Mouse (Mus musculus) left cerebral cortex, adult 9 months (tissue): ENCODE data around the gene Ndnf.
A peak's percentile ranks its signal among the peaks of the same experiment; 100 is the strongest.

Experiments
- DNase-seq, 2 experiments: peaks; one replicate each; pipeline ENCODE4 v3.0.0; 2022; ENCODE audit warnings: low spot score in 2 of 2

Gene Ndnf

DNA sequence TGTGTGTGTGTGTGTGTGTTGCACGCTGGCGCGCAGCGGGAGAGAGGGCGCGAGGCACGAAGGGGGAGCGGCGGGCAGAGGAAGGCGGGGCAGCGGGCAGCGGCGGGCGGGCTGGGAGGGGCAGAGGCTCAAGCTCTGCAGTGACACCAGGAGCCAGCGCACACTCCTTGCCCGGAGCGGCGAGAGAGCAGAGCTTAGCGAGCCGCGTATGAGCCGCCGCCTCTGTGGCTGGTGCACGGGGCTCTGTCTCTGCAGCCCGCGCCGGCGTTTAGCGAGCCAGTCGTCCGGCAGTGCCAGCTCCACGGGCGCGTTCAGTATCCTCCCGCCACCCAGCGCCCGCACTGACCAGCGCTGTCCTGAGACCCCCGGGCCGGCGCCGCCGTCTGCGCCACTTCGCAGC lies at the start of gene Ndnf:
Gene Ndnf (plus strand): TSS at position 140 of the 400 bp plus-strand sequence.
- peak in 1 of 2 experiments; percentile 7 for DNase-seq

- no peak for DNase-seq
Measured at GRCm38 (mm10) chr6:65623016-65623715, 48.2 kb upstream of the Ndnf start.

DNA sequence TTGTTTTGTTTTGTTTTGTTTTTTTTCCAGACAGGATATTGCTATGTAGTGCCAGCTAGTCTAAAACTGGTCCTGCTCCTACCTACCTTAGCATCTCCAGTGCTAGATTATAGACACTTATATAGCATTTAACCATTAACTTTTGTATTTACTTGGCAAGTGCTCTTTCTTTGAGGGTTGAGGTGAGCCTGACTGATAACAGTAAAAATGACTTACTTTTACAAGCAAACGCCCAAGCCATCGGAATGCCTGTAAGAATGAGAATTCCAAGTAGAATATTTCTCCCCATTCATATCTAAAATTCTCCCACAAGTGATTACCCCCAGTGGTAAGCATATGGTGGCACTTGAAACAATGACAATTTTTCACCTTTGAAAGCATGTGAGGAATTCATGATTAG lies 40.8 kb upstream of the Ndnf start:
- DNase-seq, result no peak

DNA sequence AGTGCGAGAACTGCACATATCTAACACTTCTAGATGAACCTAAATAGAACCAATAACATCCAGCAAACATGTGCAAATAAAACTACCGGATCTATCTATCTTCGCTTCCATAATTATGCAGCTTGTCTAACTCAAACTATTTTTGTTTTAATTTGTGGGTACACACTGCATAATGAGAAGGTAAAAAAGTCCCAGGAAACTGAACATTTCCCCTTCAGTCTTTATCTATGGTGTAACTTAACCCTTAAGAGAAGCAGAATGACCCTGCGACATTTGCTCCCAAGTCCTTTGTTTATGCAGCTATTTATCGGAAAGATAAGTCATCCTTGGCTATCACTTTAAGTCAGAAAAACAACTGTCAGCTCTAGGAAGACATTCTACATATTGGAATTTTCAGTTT lies 39.2 kb upstream of the Ndnf start:
- no peak for DNase-seq

DNA sequence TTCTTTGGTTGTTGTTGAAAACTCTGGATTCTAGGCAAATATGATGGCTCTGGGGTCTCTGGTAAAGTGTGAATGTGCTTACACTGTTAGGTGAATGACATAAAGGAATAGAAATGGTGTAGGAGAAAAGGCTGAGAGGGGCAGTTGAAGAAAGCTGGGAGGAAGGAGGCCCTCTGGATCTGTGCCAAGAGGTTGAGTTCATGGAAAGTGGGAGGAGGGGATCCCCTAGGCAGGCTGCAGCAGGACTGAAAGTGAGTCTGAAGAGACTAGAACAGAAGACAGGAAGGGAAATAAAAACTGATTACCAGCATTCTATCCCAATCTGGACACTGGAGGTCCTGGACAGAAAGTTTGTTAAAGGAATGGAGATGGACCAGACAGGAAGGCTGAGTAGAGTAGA lies 29.0 kb upstream of the Ndnf start:
- no peak for DNase-seq

DNA sequence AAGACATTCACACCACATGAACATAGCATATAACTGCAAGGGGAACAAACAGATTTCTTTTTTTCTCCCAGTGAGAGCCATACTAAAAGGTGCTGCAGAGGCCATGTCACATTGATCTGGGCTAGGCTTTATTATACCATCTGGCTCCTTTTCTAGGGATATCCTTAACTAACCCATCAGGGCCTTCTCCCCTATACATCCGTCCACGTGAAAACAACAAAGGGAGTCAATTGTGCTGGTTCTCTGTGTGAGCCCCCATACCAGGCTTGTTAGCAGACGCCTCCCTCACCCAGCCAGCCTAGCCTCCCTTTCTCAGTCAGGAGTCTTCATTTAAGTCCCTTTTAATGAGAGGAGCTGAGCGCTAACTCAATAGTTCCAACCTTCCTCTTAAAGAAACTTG lies 27.3 kb upstream of the Ndnf start:
- peak in 1 of 2 experiments; percentile 2 for DNase-seq

DNA sequence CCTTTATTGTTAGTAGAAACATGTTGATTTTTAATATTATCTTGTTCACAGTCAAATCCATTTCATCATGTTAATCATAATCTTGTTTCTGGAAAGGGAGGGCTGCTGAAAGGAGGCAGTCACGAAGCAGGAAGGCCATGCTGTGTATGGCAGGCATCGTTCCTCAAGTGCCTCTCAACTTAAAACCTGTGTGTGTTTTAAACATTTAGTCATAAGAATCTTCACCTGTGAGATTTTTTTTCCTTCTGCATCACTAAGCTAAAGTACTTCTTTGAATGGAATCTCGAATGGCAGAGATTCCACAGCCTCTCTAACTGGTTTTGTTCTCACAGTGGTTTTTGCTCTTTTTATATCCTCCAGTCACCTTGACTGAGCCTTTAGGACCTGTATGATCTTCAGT lies 25.0 kb upstream of the Ndnf start:
- DNase-seq, result no peak

DNA sequence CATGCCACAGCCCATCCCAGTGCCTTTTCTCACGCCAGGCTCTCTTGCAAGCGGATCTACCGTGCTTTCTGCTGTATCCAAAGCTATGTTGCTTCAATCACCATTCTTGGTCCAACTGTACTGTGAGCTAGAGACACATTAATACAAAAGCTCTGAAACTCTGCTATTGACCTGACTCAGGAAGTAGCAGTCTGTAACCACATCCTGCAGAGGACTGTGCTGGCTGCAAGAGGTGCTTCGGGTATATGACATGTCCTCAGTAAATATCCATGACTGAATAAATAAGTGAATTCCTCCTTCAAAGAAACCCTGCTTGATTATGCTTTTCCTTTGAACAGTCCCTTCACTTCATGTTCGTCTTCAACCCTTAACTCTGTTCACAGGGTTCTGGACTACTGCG lies 23.7 kb upstream of the Ndnf start:
- DNase-seq, result no peak

DNA sequence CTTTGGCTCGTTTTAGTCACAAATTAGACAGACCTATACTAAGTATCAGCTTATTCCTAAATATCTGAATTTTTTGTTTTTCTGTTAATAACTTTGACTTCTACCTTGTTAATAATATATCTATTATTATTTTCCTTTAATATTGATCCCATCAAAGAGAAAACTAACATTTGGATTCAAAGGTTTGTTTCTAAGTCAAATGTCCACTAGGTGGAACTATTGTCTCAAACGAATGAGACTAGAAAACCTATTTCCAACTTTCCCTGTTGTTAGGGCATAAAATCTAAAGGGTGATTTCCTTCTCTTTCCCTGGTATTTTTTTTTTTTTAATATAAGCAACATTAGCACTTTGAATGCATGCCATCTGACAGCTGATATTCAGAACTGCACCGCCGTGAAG lies 20.0 kb upstream of the Ndnf start:
- no peak for DNase-seq

- DNase-seq, result no peak
Measured at GRCm38 (mm10) chr6:65661272-65661671, 10.1 kb upstream of the Ndnf start.

DNA sequence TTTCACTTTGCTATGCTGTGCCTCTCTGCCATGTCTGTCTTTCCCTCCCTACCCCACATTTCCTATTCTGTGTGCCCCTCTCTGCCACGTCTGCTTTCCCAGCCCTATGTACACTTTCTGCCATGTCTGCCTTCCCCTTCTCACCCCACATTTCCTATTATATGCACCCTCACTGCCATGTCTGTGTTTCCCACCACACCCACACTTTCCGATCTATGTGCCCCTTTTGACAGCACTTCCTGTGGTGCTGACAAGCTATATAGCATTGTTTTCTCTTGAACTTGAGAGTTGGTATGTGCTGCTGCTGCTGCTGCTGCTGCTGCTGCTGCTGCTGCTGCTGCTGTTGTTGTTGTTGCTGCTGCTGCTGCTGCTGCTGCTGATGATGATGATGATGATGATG lies 9.3 kb upstream of the Ndnf start:
- DNase-seq, result no peak

- no peak for DNase-seq
Measured at GRCm38 (mm10) chr6:65663990-65664389, 7.4 kb upstream of the Ndnf start.

- DNase-seq, result no peak
Measured at GRCm38 (mm10) chr6:65666295-65666694, 5.1 kb upstream of the Ndnf start.

DNA sequence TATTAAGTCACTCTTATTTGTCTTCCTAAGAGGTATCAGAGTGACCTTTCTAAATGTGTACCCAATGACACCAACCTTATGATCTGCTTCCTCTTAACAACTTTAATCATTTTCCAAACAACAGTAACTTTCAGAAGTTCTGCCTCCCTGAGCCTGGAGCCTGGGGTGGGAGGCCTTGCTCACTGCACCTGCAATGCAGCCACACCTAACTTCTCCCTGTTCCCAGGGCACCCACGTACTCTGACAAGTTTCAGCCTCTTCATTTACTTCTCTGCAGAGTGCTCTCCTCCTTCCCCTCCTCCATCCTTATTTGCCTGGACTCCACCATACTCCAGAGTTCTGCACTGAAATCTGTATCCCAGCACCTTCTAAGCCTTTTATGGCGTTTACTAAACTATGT lies 1.4 kb upstream of the Ndnf start:
- no peak for DNase-seq

GRCm38 (mm10) chr6:65670981-65671411 lies 394 bp upstream of the Ndnf start:
- DNase-seq, result no peak

DNA sequence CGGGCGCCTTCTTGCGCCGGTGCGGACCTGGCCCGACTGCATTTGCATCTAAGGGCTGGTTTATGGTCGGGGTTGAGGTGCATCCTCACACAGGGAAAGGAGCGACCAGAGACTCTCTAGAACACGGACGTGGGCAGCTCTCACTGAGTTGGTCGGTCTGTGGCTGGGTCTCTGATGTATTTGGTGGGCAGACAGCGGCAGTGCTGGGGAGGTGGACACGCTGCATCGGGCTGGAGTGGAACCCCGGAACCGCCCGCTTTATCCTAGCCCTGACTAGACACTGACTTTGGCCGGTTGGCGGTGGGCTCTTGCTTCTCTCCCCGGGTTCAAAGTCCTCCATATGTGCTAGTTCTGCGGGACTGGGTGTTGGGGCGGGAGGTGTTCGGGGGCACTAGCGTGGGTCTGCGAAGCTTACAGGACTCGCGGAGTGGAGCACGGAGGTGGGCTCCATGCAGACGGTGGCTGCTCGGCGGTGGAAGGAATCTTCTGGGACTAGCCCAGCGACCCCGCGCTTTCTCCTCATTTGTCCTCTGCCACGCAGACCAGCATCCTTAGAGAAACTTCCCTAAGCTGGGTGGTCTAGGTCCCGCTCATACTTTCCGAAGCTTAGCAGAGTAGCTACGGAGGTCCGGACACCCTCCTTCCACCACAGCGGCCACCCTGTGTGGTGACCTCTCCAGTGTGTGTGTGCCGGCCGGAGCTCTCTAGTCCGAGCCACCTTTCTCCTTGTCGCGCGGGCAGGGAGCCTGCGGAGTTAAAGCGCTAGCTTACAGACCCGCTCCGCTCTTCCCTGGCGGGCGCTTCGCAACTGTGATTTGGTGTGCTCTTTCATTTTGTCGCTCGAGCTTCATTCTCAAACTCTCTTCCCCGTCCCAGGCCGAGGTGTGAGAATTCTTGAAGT lies 991 bp downstream of the Ndnf start:
- no peak for DNase-seq

DNA sequence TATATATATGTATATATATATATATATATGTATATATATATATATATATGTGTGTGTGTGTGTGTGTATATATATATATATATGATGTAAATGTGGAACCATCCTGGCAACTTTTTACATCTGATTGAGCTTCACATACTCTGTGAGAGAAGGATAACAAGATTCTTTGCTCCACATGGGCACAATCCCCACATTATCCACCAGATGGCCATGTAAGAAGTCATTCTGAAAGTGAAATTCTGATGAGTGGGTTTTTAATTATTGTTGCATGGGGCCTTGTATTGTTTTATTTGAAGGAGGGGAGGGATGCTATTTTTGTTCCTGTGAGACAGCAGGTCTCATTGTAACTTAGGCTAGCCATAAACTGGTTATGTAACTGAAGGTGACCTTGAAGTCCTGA lies 22.5 kb downstream of the Ndnf start:
- DNase-seq, result no peak

- DNase-seq, result no peak
Measured at GRCm38 (mm10) chr6:65720676-65721075, 49.3 kb downstream of the Ndnf start.

DNA sequence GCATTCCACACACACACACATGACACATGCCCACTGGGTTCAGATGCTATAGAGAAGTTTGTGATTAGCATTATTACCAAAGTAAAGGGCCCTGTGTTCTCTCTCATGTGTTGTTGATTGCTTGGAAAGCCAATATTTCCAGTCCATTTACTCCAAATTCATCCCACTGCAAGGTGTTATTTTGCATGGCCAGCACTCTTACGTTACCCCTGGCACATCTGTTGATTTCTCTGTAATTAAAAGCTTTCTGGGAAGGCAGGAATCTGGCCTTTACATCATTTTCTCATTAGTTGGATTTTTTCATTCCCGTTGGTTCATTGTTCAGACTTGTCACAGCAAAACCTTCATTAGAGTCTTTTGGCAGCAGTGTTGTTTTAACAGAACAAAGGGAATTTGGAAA lies 54.3 kb downstream of the Ndnf start:
- DNase-seq, result no peak

DNA sequence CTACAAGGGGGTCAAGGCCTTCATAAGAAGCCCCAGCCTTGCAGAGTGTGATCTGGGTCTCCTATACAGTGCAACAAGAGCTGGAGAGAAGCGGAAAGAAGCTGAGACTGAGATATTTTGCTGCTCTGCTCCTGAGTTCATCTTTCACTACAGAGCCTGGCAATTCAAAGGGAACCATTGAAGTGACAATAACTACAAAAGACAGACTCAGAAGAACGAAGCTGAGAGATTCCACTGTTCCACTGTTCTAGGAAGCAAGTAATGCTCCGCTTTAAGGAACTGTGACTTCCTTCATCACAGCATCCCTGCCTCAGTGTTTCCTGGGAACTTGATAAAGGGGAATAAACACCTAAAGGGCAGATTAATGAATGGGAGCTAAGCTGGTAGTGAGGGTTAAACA lies 56.9 kb downstream of the Ndnf start:
- no peak for DNase-seq

DNA sequence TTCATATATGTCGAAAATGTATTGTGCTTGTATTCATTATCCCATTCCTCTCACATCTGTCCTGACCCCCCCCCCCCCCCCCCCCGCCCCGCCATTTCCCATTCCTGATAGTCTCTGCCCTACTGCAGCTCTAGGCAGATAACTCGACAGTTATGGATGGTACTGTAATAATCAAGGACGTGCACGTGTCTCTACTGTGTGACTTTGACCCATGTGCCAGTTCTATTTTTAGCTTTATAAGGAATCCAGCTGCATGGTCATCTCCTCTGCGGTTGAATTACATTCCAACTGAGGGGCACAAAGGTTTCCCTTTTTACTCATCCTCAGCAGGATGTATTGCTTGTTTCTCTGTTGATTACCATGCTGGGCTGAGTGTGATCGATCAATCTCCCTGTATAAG lies 68.1 kb downstream of the Ndnf start:
- no peak for DNase-seq

GRCm38 (mm10) chr6:65743144-65743870 lies 71.9 kb downstream of the Ndnf start:
- no peak for DNase-seq

DNA sequence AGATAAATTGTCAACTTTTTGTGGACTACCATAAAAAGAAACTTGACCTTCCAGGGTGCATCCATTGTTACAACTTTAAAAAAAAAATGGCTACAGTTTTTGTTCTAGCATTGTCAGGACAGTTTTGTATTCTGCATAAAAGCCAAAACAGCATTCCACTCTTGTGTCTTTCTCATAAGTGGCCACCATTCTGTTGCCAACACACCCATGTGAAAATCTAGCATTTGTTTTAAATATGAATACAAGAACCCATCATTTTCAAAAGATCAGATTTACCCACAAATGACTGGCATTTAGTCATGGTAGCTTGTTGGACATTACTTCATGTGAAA lies 72.4 kb downstream of the Ndnf start:
- no peak for DNase-seq
